Mouse (Mus musculus) heart, adult 9 months (tissue): ENCODE results near the gene Slc12a7.
"Not testable (repeated sequence)": the region's sequence is repeated elsewhere in the genome, so short reads cannot be mapped to it uniquely, and the experiment has no call there.

ENCODE experiments used
- DNase-seq, 2 experiments: peaks; one replicate each; pipeline ENCODE4 v3.0.0; 2022; ENCODE audit warnings: low spot score in 2 of 2

The Slc12a7 gene

GRCm38 (mm10) chr13:73732742-73733700, at the start of gene Slc12a7:
TSS of gene Slc12a7 (plus strand) at chr13:73733094.
- peak in 1 of 2 experiments; percentile 44 for DNase-seq

- peak; percentile 17 to 35 for DNase-seq
Observed at GRCm38 (mm10) chr13:73683682-73684081, 49.2 kb upstream of the Slc12a7 start.

GRCm38 (mm10) chr13:73684412-73684811, 48.5 kb upstream of the Slc12a7 start:
- no peak for DNase-seq

- DNase-seq = no peak
Observed at GRCm38 (mm10) chr13:73685502-73685901, 47.4 kb upstream of the Slc12a7 start.

GRCm38 (mm10) chr13:73687601-73688000, 45.3 kb upstream of the Slc12a7 start:
- no peak for DNase-seq

- DNase-seq = no peak
Observed at GRCm38 (mm10) chr13:73688934-73689333, 44.0 kb upstream of the Slc12a7 start.

GRCm38 (mm10) chr13:73692249-73692868, 40.5 kb upstream of the Slc12a7 start:
- DNase-seq = peak; percentile 10 to 21

- DNase-seq = no peak
Observed at GRCm38 (mm10) chr13:73693333-73693732, 39.6 kb upstream of the Slc12a7 start.

GRCm38 (mm10) chr13:73694972-73695371, 37.9 kb upstream of the Slc12a7 start:
- no peak for DNase-seq

GRCm38 (mm10) chr13:73696529-73696928, 36.4 kb upstream of the Slc12a7 start:
- DNase-seq = no peak

GRCm38 (mm10) chr13:73699714-73700113, 33.2 kb upstream of the Slc12a7 start:
- no peak for DNase-seq

- DNase-seq = no peak
Observed at GRCm38 (mm10) chr13:73700554-73700953, 32.3 kb upstream of the Slc12a7 start.

- peak in 1 of 2 experiments; percentile 9 for DNase-seq
Observed at GRCm38 (mm10) chr13:73701161-73701883, 31.6 kb upstream of the Slc12a7 start.

GRCm38 (mm10) chr13:73702776-73703175, 30.1 kb upstream of the Slc12a7 start:
- DNase-seq = no peak

- not testable (repeated sequence) for DNase-seq
Observed at GRCm38 (mm10) chr13:73703486-73703885, 29.4 kb upstream of the Slc12a7 start.

- DNase-seq = no peak
Observed at GRCm38 (mm10) chr13:73704694-73705325, 28.1 kb upstream of the Slc12a7 start, which contains the start of gene Slc6a19. TSS of gene Slc6a19 (minus strand) at chr13:73704865.

GRCm38 (mm10) chr13:73709491-73709890, 23.4 kb upstream of the Slc12a7 start:
- DNase-seq = no peak

GRCm38 (mm10) chr13:73711221-73711620, 21.7 kb upstream of the Slc12a7 start:
- no peak for DNase-seq

GRCm38 (mm10) chr13:73711803-73712202, 21.1 kb upstream of the Slc12a7 start:
- no peak for DNase-seq

GRCm38 (mm10) chr13:73712228-73712627, 20.7 kb upstream of the Slc12a7 start:
- no peak for DNase-seq

- no peak for DNase-seq
Observed at GRCm38 (mm10) chr13:73713204-73713603, 19.7 kb upstream of the Slc12a7 start.

- DNase-seq = no peak
Observed at GRCm38 (mm10) chr13:73714020-73714419, 18.9 kb upstream of the Slc12a7 start.
